Mouse (Mus musculus) brain, embryonic 14.5 days (tissue): ENCODE data around the gene Trio. TPM values are rescaled to one million over a fixed set of nuclear protein-coding genes. Genes with fewer than 3 reads are reported as not detected.
A peak's percentile ranks its signal among the peaks of the same experiment; 100 is the strongest.
"Not testable (repeated sequence)": the region's sequence is repeated elsewhere in the genome, so short reads cannot be mapped to it uniquely, and the experiment has no call there.

Experiments used
- DNase-seq: peaks from one replicate; pipeline ENCODE4 v3.0.0-alpha.2; 2011; ENCODE audit warnings: low read depth
- CTCF ChIP-seq: fragments of 200-500 bp; IDR thresholded peaks from 2 replicates; pipeline ENCODE4 v1.5.1; 2012; ENCODE audit warnings: inconsistent platforms, mild to moderate bottlenecking, moderate library complexity, borderline replicate concordance; ENCODE audit not compliant: insufficient read depth, insufficient read length; ENCODE audit errors: extremely low read depth
- POLR2A ChIP-seq: fragments of 200-500 bp; IDR thresholded peaks from 2 replicates; pipeline ENCODE4 v1.6.1; 2012; ENCODE audit warnings: mild to moderate bottlenecking, inconsistent platforms, borderline replicate concordance; ENCODE audit not compliant: poor library complexity, insufficient read depth, insufficient read length, severe bottlenecking; ENCODE audit errors: extremely low read depth
- polyA plus RNA-seq: library from polyadenylated mRNA; depleted of rRNA; stranded (reverse); fragments of >200 nt; gene quantifications from 2 replicates; pipeline ENCODE4 v1.2.3, GENCODE M21; 2012

Trio gene
- polyA plus RNA-seq, 1 experiment = 202 TPM

GRCm38 (mm10) chr15:27851312-27851711, 174.3 kb downstream of the Trio start:
- TF ChIP-seq CTCF = no peak
- no peak for TF ChIP-seq POLR2A
- DNase-seq = peak; percentile 57

GRCm38 (mm10) chr15:27850904-27851303, 174.7 kb downstream of the Trio start:
- DNase-seq = peak; percentile 46
- TF ChIP-seq POLR2A (no peak), CTCF (peak; percentile 62)

GRCm38 (mm10) chr15:27849910-27850309, 175.7 kb downstream of the Trio start:
- no peak for DNase-seq
- TF ChIP-seq CTCF (no peak), POLR2A (no peak)

GRCm38 (mm10) chr15:27841696-27842095, 184.0 kb downstream of the Trio start:
- peak; percentile 57 for DNase-seq

GRCm38 (mm10) chr15:27840579-27840978, 185.1 kb downstream of the Trio start:
- no peak for DNase-seq
- TF ChIP-seq CTCF (no peak), POLR2A (no peak)

More at GRCm38 (mm10) chr15:27841696-27842095, 184.0 kb downstream of the Trio start:
- no peak for TF ChIP-seq CTCF
- TF ChIP-seq POLR2A = no peak

GRCm38 (mm10) chr15:27840125-27840524, 185.5 kb downstream of the Trio start:
- TF ChIP-seq CTCF = no peak
- no peak for TF ChIP-seq POLR2A
- no peak for DNase-seq

GRCm38 (mm10) chr15:27831646-27832045, 194.0 kb downstream of the Trio start:
- peak; percentile 20 for DNase-seq
- TF ChIP-seq CTCF = no peak
- TF ChIP-seq POLR2A = no peak

- not testable (repeated sequence) for DNase-seq
These were observed 197.8 kb downstream of the Trio start for GRCm38 (mm10) chr15:27827871-27828270.

GRCm38 (mm10) chr15:27826886-27827285, 198.8 kb downstream of the Trio start:
- DNase-seq = no peak
- TF ChIP-seq CTCF (no peak), POLR2A (no peak)

- TF ChIP-seq CTCF = no peak
- no peak for TF ChIP-seq POLR2A
- DNase-seq = no peak
These were observed 199.5 kb downstream of the Trio start for GRCm38 (mm10) chr15:27826048-27826637.

GRCm38 (mm10) chr15:27825390-27825789, 200.3 kb downstream of the Trio start:
- TF ChIP-seq CTCF (no peak), POLR2A (no peak)
- no peak for DNase-seq

- TF ChIP-seq POLR2A (no peak), CTCF (peak; percentile 63; the same call in 1 of the 2 replicates)
- peak; percentile 65 for DNase-seq
These were observed 202.1 kb downstream of the Trio start for GRCm38 (mm10) chr15:27823581-27823980.

- TF ChIP-seq POLR2A (no peak), CTCF (no peak)
- no peak for DNase-seq
These were observed 203.2 kb downstream of the Trio start for GRCm38 (mm10) chr15:27822461-27822860.
